ENCODE assay signal across 15 mouse cellular contexts in genomic region chr7:29306108-29306507, GRCm38 (mm10). TPM values are rescaled to one million over a fixed set of nuclear protein-coding genes. Genes with fewer than 3 reads are reported as not detected.
DNase-seq lines count a peak whose midpoint lies in the region; ATAC-seq and TF ChIP-seq lines count a peak whose summit lies in the region.
"Had no signal": no experiment of that assay in that cellular context is flagged by ENCODE, and none has a peak within 500 bp of the region (broad histone marks: within the 10 kb centered on the region; RNA-seq: fewer than 3 reads in every experiment).

No protein-coding gene starts in this region.

- no peak for TF ChIP-seq CTCF in G1E (IDR thresholded peaks at IDR 0.05; ENCODE audit: low read depth, low read length)

- peak overlapping the region; percentile 33; the same call in 1 of the 2 replicates for H3K4me3 ChIP-seq in G1E (ENCODE audit: low read depth, low read length)
- H3K4me3 ChIP-seq in forebrain, embryonic 10.5 days: peak overlapping the region; percentile 77
- H3K4me3 ChIP-seq in hindbrain, embryonic 14.5 days (replicated peaks; ENCODE audit: low read length): peak overlapping the region; percentile 65
- peak overlapping the region; percentile 79 for H3K4me3 ChIP-seq in midbrain, embryonic 16.5 days (ENCODE audit: low read depth, low read length)
- H3K4me3 ChIP-seq: limb, embryonic 15.5 days; stomach, embryonic 15.5 days had no signal

- 31% methylated on average over 7 of the region's 7 CpGs for WGBS in forebrain, embryonic 10.5 days
- 12% methylated on average over 7 of the region's 7 CpGs for WGBS in hindbrain, embryonic 14.5 days
- 17% methylated on average over 7 of the region's 7 CpGs for WGBS in midbrain, embryonic 16.5 days

- H3K27me3 ChIP-seq in G1E (ENCODE audit: insufficient read depth, low read length): peaks cover 21% of the 10 kb centered on the region
- peaks cover 70% of the 10 kb centered on the region for H3K27me3 ChIP-seq in forebrain, embryonic 10.5 days (ENCODE audit: poor library complexity, severe bottlenecking)
- no peaks in the 10 kb centered on the region for H3K27me3 ChIP-seq in hindbrain, embryonic 14.5 days (ENCODE audit: control insufficient read depth, insufficient read depth, low read length)
- no peaks in the 10 kb centered on the region for H3K27me3 ChIP-seq in midbrain, embryonic 16.5 days (ENCODE audit: control insufficient read depth, insufficient read depth, low read depth, low read length)

- peak overlapping the region; percentile 92 for H3K4me2 ChIP-seq in hindbrain, embryonic 14.5 days (replicated peaks)
- peak overlapping the region; percentile 96 for H3K4me2 ChIP-seq in midbrain, embryonic 16.5 days (ENCODE audit: low read length)
- H3K4me2 ChIP-seq: limb, embryonic 15.5 days had no signal

- no peak for ATAC-seq in G1E (ENCODE audit: extremely low read depth, insufficient number of reproducible peaks, low FRiP score, poor library complexity, severe bottlenecking)
- ATAC-seq in hindbrain, embryonic 14.5 days (ENCODE audit: low FRiP score): no peak
- ATAC-seq in midbrain, embryonic 16.5 days: no peak

- no peaks in the 10 kb centered on the region for H3K9me3 ChIP-seq in G1E (replicated peaks)
- H3K9me3 ChIP-seq in forebrain, embryonic 10.5 days: no peaks in the 10 kb centered on the region
- no peaks in the 10 kb centered on the region for H3K9me3 ChIP-seq in hindbrain, embryonic 14.5 days (ENCODE audit: control insufficient read depth, low read length)
- no peaks in the 10 kb centered on the region for H3K9me3 ChIP-seq in midbrain, embryonic 16.5 days (replicated peaks; ENCODE audit: control insufficient read depth, low read length, poor library complexity, severe bottlenecking)
- H3K9me3 ChIP-seq: embryonic facial prominence, embryonic 15.5 days; limb, embryonic 15.5 days; stomach, embryonic 15.5 days had no signal

- H3K27ac ChIP-seq in forebrain, embryonic 10.5 days: peak overlapping the region; percentile 89
- H3K27ac ChIP-seq in hindbrain, embryonic 14.5 days: peak overlapping the region; percentile 88
- peak overlapping the region; percentile 91 for H3K27ac ChIP-seq in midbrain, embryonic 16.5 days (ENCODE audit: low read length)
- H3K27ac ChIP-seq: embryonic facial prominence, embryonic 15.5 days; kidney, postnatal 0 days; limb, embryonic 15.5 days; stomach, embryonic 15.5 days had no signal

- no peak for DNase-seq in G1E (ENCODE audit: low spot score)
- no peak for DNase-seq in forebrain, embryonic 10.5 days (ENCODE audit: extremely low spot score, low spot score)
- no peak for DNase-seq in hindbrain, embryonic 14.5 days (ENCODE audit: low spot score)
- no peak for DNase-seq in embryo, embryonic 10 days (ENCODE audit: low spot score)
- no peak for DNase-seq in right cerebral cortex, adult 2 months (ENCODE audit: low spot score in 2 of 2)
- DNase-seq in urinary bladder, postnatal 4 days (ENCODE audit: low spot score in 2 of 2): no peak
- DNase-seq: lung, postnatal 4 days; right cerebral cortex, postnatal 14 days had no signal

- H3K4me1 ChIP-seq in G1E (ENCODE audit: insufficient read depth, low read depth, low read length): peaks cover 82% of the 10 kb centered on the region
- H3K4me1 ChIP-seq in forebrain, embryonic 10.5 days: peaks cover 77% of the 10 kb centered on the region
- peaks cover 45% of the 10 kb centered on the region for H3K4me1 ChIP-seq in hindbrain, embryonic 14.5 days (replicated peaks; ENCODE audit: control insufficient read depth, insufficient read depth, low read length)
- H3K4me1 ChIP-seq in midbrain, embryonic 16.5 days (ENCODE audit: control insufficient read depth, insufficient read depth, low read length): peaks cover 42% of the 10 kb centered on the region

- peaks cover 29% of the 10 kb centered on the region for H3K36me3 ChIP-seq in G1E (replicated peaks)
- peaks cover 9% of the 10 kb centered on the region for H3K36me3 ChIP-seq in forebrain, embryonic 10.5 days (replicated peaks)
- peaks cover 5% of the 10 kb centered on the region for H3K36me3 ChIP-seq in hindbrain, embryonic 14.5 days (replicated peaks; ENCODE audit: control insufficient read depth, insufficient read depth)
- peaks cover 4% of the 10 kb centered on the region; the same call in 1 of the 2 replicates for H3K36me3 ChIP-seq in midbrain, embryonic 16.5 days (ENCODE audit: control insufficient read depth, insufficient read depth, low read length)
- H3K36me3 ChIP-seq: embryonic facial prominence, embryonic 15.5 days; limb, embryonic 15.5 days; stomach, embryonic 15.5 days had no signal

- peak overlapping the region; percentile 82 for H3K9ac ChIP-seq in hindbrain, embryonic 14.5 days
- H3K9ac ChIP-seq in midbrain, embryonic 16.5 days (ENCODE audit: low read depth, low read length): peak overlapping the region; percentile 47
- H3K9ac ChIP-seq: embryonic facial prominence, embryonic 15.5 days; limb, embryonic 15.5 days; stomach, embryonic 15.5 days had no signal

RNA-seq across cellular contexts. Expression of gene Dpf1, which starts 2.4 kb away (rescaled TPM):
- total RNA-seq in G1E (2014; fragmentation: Nextera tagmentation) (21.8 and 23.8 TPM in 2 replicates), G1E (2017) (6.8 and 9.4 TPM in 2 replicates)
- polyA plus RNA-seq in G1E (2012): 47.4 and 50.3 TPM in 2 replicates
- 39.1 and 42.7 TPM in 2 replicates for polyA plus RNA-seq in forebrain, embryonic 10.5 days (2016; fragmentation: Nextera tagmentation; extraction: Ambion mirVana)
- 160 and 161 TPM in 2 replicates for polyA plus RNA-seq in hindbrain, embryonic 14.5 days (2014; fragmentation: Nextera tagmentation; extraction: Ambion mirVana)
- 223 and 226 TPM in 2 replicates for polyA plus RNA-seq in midbrain, embryonic 16.5 days (2015; fragmentation: Nextera tagmentation; extraction: Ambion mirVana)
- total RNA-seq: neutrophil, adult 5-6 weeks had no signal

RNA-seq across cellular contexts. Expression of gene Ppp1r14a, which starts 17.0 kb away (rescaled TPM):
- not detected in 2 replicates for total RNA-seq in G1E (2014; fragmentation: Nextera tagmentation)
- total RNA-seq in G1E (2017): not detected in 2 replicates
- 0.23 and 0.28 TPM in 2 replicates for polyA plus RNA-seq in G1E (2012)
- polyA plus RNA-seq in forebrain, embryonic 10.5 days (2016; fragmentation: Nextera tagmentation; extraction: Ambion mirVana): 7.4 and 8.7 TPM in 2 replicates
- 2.2 and 3.6 TPM in 2 replicates for polyA plus RNA-seq in hindbrain, embryonic 14.5 days (2014; fragmentation: Nextera tagmentation; extraction: Ambion mirVana)
- polyA plus RNA-seq in midbrain, embryonic 16.5 days (2015; fragmentation: Nextera tagmentation; extraction: Ambion mirVana): 2.5 and 2.7 TPM in 2 replicates
- total RNA-seq: hematopoietic stem cell, adult 5-6 weeks; neutrophil, adult 5-6 weeks had no signal

RNA-seq across cellular contexts. Expression of gene Spint2, which starts 24.4 kb away (rescaled TPM):
- 24.4 and 33.4 TPM in 2 replicates for total RNA-seq in G1E (2014; fragmentation: Nextera tagmentation)
- 19.3 and 21.4 TPM in 2 replicates for total RNA-seq in G1E (2017)
- polyA plus RNA-seq in G1E (2012): 102 and 138 TPM in 2 replicates
- 44.2 and 50.8 TPM in 2 replicates for polyA plus RNA-seq in forebrain, embryonic 10.5 days (2016; fragmentation: Nextera tagmentation; extraction: Ambion mirVana)
- 71.3 and 73.2 TPM in 2 replicates for polyA plus RNA-seq in hindbrain, embryonic 14.5 days (2014; fragmentation: Nextera tagmentation; extraction: Ambion mirVana)
- 81.2 and 89.7 TPM in 2 replicates for polyA plus RNA-seq in midbrain, embryonic 16.5 days (2015; fragmentation: Nextera tagmentation; extraction: Ambion mirVana)

RNA-seq across cellular contexts. Expression of gene 2200002D01Rik, which starts 57.8 kb away (rescaled TPM):
- total RNA-seq in G1E (2014; fragmentation: Nextera tagmentation) (not detected in 2 replicates), G1E (2017) (0.12 and 0.22 TPM in 2 replicates)
- not detected in 2 replicates for polyA plus RNA-seq in G1E (2012)
- 2.9 and 4.1 TPM in 2 replicates for polyA plus RNA-seq in forebrain, embryonic 10.5 days (2016; fragmentation: Nextera tagmentation; extraction: Ambion mirVana)
- polyA plus RNA-seq in hindbrain, embryonic 14.5 days (2014; fragmentation: Nextera tagmentation; extraction: Ambion mirVana): 0.61 and 0.67 TPM in 2 replicates
- polyA plus RNA-seq in midbrain, embryonic 16.5 days (2015; fragmentation: Nextera tagmentation; extraction: Ambion mirVana): 0.46 and 1.5 TPM in 2 replicates
